Mouse (Mus musculus): ENCODE data around the gene Tmem230.
"Not testable (repeated sequence)": the region's sequence is repeated elsewhere in the genome, so short reads cannot be mapped to it uniquely, and the experiment has no call there.

Gene Tmem230

DNA sequence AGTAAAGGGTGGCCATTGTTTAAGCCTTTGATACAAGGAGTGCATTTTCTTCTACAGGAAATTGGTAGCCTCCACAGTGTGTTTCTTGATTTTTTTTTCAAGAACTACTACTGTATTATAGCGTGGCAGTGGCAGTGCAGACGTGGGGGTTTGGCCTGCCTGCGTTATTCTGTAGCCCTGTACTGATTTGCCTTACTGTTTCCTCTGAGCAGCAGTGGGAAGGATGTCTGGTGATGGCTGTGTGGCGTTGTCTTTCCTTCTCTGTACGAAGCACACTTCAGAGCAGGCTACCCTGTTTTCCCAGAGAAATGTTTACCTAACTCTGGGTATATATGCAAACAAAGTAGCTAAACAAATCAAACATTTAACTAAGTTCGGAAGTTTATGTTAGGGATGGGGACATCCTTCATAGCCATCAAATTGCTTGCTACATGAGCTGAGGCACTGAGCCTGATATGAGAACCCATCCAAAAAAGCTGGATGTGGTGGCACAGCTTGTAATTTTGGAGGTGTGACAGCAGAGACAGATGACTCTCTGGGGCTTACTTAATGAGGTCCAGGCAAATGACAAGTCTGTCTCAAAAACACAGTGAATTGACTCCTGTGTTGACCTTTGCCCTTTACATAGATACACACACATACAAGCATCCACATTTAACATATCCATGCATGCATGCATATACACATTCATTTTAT, 25.2 kb upstream of the Tmem230 start:
- DNase-seq (ENCODE audit: extremely low spot score, low spot score) = no peak

- no peak for DNase-seq (ENCODE audit: extremely low spot score, low spot score)
Measured at GRCm38 (mm10) chr2:132270331-132270951, 22.8 kb upstream of the Tmem230 start.

GRCm38 (mm10) chr2:132269217-132269616, 21.6 kb upstream of the Tmem230 start:
- no peak for DNase-seq (ENCODE audit: extremely low spot score, low spot score)

DNA sequence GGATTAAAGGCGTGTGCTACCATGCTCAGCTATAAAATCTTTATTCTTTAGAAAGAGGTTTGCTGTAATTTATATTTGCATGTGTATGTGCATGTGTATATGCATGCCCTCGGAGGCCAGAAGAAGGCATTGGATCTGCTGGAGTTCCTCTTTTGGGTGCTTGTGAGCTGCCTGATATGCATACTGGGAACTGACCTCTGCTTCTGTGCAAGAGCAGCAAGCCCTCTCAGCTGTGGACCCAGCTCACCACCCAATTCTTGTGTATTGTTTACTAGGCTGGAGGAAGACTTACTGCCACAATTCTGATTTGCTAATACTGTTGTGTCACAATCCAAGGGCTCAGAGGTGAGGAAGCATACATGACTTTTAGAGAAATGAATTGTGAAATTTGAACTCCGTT, 18.5 kb upstream of the Tmem230 start:
- no peak for DNase-seq (ENCODE audit: extremely low spot score, low spot score)

GRCm38 (mm10) chr2:132265196-132265595, 17.6 kb upstream of the Tmem230 start:
- DNase-seq (ENCODE audit: extremely low spot score, low spot score) = no peak

DNA sequence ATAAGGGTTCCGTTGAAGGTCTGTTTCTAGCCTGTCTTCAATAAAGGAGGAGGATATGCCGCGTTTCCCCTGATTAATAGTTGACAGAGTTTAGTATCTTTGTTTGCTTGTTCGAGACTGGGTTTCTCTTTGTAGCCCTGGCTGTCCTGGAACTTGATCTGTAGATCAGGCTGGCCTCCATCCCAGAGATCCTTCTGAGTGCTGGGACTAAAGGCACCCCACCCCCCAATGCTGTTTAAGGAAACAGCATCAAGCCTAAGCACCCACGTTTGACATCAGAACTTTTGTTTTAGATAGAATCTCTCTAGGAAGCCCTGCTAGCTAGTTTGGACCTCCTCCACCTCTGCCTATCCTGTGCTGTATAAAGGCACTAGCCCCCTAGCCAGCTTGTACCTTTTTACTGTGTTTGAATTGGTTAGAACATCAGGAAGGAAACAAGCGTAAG, 16.7 kb upstream of the Tmem230 start:
- DNase-seq (ENCODE audit: extremely low spot score, low spot score) = no peak

DNA sequence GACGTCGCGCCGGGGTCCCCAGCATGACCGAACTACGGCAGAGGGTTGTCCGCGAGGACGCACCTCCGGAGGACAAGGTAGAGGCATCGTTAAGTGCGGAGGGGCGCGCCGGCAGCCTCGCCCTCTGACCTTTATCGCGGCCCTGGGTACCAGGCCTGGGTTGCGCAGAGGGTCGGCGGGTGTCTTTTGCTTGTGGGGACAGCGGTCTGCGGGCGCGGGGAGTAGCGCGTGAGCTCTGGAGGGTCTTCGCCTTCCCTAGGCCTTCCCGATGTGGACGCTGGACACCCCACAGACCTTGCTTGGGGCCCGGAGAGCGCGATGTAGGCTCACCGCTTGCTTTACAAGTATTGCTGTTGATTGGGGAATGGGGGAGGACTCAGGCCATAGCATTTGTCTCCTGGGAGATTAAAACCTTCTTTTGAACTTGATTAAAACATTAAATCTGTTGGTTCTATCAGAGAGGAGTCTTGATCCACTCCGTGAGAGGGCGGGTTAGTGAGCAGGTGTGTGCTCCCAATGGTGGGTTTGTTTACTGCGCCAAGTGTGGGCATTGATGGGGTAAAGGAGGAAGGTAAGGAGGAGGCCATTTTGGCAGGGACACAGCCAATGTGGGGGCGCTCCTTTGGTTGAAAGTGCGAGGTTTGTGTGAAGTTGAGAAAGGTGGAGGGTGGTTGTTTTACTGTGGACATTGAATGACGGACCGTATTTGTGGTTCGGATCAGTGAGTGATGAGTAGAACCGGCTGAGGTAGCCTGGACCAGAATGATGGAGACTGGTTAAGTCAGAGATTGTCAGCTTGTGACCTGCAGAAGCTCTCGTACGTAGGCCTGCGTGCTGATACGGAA, 16.0 kb upstream of the Tmem230 start:
- DNase-seq (ENCODE audit: extremely low spot score, low spot score) = peak; percentile 47

DNA sequence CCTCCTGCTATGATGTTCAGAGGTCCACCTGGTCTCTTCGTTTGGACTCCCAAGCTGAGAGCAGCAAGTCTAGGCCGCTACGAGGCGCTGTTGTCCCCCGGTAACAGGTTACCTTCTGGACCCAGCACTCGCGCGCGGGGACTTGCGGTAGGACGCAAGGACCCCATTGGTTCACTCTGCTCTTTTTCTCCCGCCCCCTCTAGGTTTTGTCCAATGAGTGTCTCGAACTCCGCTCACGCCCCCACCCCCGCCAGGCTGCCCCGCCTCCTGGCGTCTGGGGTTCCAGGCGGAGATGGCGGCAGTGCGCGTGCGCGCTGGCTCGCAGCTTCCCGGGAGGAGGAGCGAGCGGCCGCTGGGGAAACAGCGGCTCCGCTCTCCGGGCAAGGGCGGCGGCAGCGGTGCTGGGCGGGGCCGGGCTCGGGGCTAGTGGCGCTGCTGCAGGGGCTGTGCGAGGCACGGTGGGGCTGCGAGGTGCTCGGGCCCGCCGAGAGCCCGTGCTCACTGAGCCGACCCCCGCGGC, 15.3 kb upstream of the Tmem230 start, which contains the start of gene Cds2:
Cds2 (plus strand) TSS at position 270 of the 520 bp plus-strand sequence.
- peak; percentile 100 for DNase-seq (ENCODE audit: extremely low spot score, low spot score)

DNA sequence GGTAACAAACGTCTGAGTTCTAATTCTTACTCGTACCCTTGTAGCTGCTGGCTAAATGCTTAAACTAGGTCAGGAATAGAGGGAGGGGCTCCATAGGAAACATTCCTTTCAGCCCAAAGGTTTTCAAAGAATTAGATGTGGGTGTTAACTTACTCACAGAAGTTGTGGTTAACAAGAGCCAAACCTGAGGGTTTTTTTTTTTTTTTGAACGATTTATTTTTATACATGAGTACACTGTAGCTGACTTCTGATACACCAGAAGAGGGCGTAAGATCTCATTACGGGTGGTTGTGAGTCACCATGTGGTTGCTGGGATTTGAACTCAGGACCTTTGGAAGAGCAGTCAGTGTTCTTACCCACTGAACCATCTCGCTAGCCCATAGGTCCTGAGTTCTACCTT, 14.6 kb upstream of the Tmem230 start:
- DNase-seq (ENCODE audit: extremely low spot score, low spot score) = no peak

DNA sequence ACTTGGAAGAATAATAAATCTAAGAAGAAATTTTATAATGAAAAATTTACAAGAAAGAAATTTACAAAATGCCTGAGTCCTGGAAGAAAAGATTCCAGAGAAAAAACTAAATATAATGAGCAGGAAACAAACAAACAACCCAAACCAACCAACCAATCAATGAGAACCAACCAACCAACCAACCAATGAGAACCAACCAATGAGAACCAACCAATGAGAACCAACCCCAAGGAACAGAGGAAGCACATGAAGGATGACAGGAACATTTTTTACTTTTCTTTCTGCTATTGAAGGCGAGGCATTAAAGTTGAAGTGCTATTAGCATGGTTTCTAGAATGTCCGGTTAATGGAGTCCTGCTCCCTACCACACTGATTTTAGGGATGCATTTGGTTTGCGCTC, 13.0 kb upstream of the Tmem230 start:
- no peak for DNase-seq (ENCODE audit: extremely low spot score, low spot score)

DNA sequence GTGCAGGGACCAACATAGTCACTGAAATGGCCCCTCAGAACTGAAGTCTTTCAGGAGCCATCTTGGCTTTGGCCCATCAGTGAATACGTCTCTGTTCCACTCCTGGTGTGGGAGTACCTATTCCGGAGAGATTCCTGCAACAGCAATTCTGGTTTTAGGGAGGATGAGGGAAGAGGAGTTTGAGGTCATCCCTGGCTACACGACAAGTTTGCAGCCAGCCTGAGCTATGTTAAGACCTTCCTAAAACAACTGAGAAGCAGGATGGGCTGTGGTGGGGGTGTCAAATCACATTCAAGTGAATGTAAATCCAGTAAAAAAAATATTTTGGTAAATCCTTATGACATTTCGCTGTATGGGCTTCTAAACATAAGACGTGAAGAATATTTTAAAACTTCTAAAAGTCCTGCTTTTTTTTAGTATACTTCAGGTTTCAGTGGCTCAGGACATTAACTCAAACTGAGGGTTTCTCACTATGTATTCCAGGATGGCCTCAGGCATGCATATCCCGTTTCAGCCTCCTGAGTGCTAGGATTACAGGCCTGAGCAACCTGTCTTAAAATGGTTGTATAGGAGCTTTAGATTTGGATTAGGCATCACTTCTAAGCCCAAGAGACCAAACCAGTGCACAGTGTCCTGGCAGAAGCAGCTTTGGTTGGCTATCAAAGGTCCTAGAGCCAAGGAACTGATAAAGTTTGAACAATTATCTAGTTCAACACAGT, 9.9 kb upstream of the Tmem230 start:
- DNase-seq (ENCODE audit: extremely low spot score, low spot score) = no peak

- DNase-seq (ENCODE audit: extremely low spot score, low spot score) = no peak
Measured at GRCm38 (mm10) chr2:132253603-132254002, 6.0 kb upstream of the Tmem230 start.

GRCm38 (mm10) chr2:132252542-132253528, 5.2 kb upstream of the Tmem230 start, which contains the start of gene Pcna:
TSS of gene Pcna (minus strand) at chr2:132253314.
- DNase-seq (ENCODE audit: extremely low spot score, low spot score) = peak; percentile 95

DNA sequence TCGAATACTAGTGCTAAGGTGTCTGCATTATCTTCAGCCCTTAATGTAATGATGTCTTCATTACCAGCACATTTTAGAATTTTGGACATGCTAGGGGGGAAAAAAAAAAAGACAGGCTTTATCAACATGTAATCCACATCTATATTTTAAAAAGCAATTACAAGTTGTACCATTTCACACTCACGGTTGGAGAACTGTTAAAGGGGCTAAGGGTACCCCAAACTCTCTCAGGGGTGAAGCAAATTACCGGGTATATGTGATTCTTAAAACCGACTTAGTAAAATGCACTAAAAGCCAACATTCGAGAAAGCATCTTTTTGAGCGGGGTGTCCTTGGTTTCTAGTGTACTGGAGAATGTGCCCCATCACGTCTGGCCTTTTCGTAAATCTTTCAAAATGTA, 4.3 kb upstream of the Tmem230 start:
- no peak for DNase-seq (ENCODE audit: extremely low spot score, low spot score)

DNA sequence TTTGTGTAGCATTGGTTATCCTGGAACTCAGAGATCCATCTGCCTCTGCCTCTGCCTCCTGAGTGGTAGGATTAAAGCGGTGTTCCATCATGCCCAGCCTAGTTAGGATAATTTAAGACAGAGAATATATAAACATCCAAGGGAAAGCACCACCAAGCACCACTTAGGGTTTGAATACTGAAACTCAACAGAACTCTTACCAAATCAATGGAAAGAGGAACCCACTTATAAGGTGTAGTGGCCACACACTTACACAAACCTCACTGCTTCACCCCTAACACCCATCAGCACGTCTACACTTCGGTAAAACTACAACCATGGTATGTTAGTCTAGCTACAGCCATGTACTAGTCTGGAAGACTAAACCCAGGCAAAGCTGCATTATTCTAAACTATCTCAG, 4.2 kb downstream of the Tmem230 start:
- DNase-seq (ENCODE audit: extremely low spot score, low spot score) = no peak

DNA sequence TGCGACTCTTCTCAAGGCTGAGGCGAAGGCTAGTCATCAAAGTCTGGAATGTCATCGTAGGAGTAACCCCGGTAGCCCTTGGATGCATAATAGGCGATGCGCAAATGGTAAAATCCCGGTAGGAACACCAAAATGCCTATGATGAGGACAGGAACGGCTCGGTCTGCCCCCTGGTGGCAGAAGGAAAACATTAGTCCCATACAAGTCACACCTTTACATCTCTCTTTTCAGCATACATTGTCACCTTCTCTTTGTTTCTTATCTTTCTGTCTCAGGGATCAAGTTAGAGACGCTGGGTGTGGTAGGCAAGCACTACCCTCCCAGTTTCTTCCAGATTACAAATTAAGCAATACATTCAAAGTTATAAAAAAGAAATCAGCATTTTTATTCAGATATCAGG, 7.2 kb downstream of the Tmem230 start:
- peak; percentile 42 for DNase-seq (ENCODE audit: extremely low spot score, low spot score)

DNA sequence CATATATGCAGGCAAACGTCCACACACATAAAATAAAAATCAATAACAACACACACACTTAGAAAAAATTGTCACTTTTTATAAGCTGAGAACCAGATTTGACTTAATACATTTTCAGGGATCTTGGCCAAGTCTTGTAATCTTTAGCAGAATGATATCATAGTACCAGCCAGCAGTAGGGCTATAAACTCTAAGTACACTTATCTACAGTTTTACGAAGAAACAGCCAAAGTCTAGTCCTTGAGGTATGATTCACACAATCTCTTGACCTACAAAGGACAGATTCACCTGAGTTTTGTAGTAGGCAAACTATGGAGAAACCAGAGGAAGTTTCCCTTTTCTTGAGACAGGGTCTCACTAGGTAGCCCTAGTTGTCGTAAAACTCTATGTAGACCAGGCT, 8.2 kb downstream of the Tmem230 start:
- DNase-seq (ENCODE audit: extremely low spot score, low spot score) = not testable (repeated sequence)

DNA sequence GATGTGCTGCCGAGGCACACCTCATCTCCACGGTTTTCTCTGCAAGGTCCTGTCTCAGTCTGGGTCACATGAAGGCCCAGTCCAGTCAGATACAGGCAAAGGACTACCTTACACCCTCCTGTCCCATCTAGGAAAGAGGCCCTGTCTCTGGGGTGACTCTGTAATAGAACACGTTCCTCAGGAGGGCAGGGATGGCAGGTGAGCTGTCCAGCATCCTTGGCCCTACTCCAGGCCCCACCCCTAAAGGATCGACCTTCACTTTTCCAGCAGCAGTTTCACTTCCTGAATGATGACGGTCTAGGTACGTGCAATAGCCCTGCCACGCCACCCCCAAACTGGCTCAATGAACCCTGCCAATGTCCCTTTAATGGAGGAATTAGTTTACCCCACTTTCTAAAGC, 11.6 kb downstream of the Tmem230 start:
- no peak for DNase-seq (ENCODE audit: extremely low spot score, low spot score)

- no peak for DNase-seq (ENCODE audit: extremely low spot score, low spot score)
Measured at GRCm38 (mm10) chr2:132235291-132235690, 12.3 kb downstream of the Tmem230 start.
